ENCODE assay signal across 9 mouse cellular contexts in the genomic region with DNA sequence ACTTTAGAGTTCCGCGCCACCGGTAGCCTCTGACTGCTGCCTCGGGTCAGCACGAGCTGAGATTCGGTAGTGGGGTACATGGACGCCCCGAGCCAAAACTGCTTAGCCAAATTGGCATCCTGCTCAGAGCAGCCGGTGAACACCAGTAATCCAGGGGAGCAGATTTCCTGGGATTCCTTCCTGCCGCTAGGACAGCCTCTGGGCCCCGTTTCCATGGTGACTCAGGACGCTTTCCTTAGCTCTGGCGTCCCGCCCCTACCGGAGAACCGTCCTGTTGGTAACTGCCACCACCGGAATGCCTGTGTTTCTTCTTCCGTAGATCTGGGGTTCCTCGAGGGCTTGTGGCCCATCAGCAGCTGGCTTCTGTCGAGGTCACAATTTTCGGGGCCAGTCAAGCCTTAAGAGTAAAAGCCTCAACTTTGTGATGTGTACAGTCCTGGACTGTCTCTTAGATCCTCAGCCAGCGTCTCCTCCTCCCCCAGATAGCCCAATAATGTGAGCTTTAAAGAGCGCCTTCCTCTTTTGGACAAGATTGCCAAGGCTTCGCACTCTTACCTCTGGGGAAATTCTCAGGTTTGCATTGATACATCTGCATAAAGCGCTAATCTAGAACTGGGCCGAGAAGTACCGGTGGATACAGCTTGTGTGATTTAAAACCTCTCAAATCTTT. TPM values are rescaled to one million over a fixed set of nuclear protein-coding genes. Genes with fewer than 3 reads are reported as not detected.
A peak's percentile ranks its signal among the peaks of the same experiment; 100 is the strongest.
DNase-seq lines count a peak whose midpoint lies in the region; TF ChIP-seq lines count a peak whose summit lies in the region.
"Had no signal": no experiment of that assay in that cellular context is flagged by ENCODE, and none has a peak within 500 bp of the region (broad histone marks: within the 10 kb centered on the region; RNA-seq: fewer than 3 reads in every experiment).

A gene (minus strand): TSS at position 323 of the 670 bp plus-strand sequence.

- peak within 1 kb of the TSS; percentile 23 for H3ac ChIP-seq in myocyte (ENCODE audit: control insufficient read depth, insufficient read length)

- H3K4me1 ChIP-seq in liver, adult 2 months (ENCODE audit: control insufficient read depth, insufficient read depth, low read length) = peaks cover 2% of the 10 kb centered on the region; the same call in 1 of the 2 replicates

- 16% methylated on average over 27 of the region's 27 CpGs for WGBS in liver, adult 2 months

- intact Hi-C loops in left cerebral cortex, adult 2 months (cut with DNase I) = no loop called here

- H3K27ac ChIP-seq in left cerebral cortex, adult 2 months = no peak within 1 kb of the TSS
- H3K27ac ChIP-seq in liver, adult 2 months (replicated peaks; ENCODE audit: insufficient read depth, low read depth, low read length) = no peak within 1 kb of the TSS

- TF ChIP-seq POLR2A in liver, adult 2 months (IDR thresholded peaks at IDR 0.05; ENCODE audit: extremely low read depth, insufficient read depth, low read length) = no peak
- TF ChIP-seq POLR2A in myocyte (IDR thresholded peaks at IDR 0.05; ENCODE audit: insufficient read length, low read depth) = no peak

- H3K36me3 ChIP-seq in liver, adult 2 months (ENCODE audit: control insufficient read depth, insufficient read depth, low read length) = no peaks in the 10 kb centered on the region
- peaks cover 4% of the 10 kb centered on the region for H3K36me3 ChIP-seq in myocyte (ENCODE audit: control insufficient read depth, insufficient read depth)

- no peaks in the 10 kb centered on the region for H3K79me2 ChIP-seq in liver, adult 2 months (ENCODE audit: control insufficient read depth, insufficient read depth, low read length)
- no peaks in the 10 kb centered on the region for H3K79me2 ChIP-seq in myocyte (ENCODE audit: control insufficient read depth, insufficient read depth)

- H3K4me2 ChIP-seq in myocyte (ENCODE audit: low read depth) = peak within 1 kb of the TSS; percentile 60

- DNase-seq in left cerebral cortex, adult 2 months (ENCODE audit: extremely low spot score in 1 of 2, low spot score in 2 of 2) = peak; percentile 30 to 33
- DNase-seq in left cerebral cortex, adult 9 months (ENCODE audit: low spot score in 2 of 2) = no peak
- DNase-seq in cerebellum, postnatal 36 days = peak; percentile 45 to 52
- DNase-seq in heart, adult 8-10 months (ENCODE audit: low spot score) = peak; percentile 7
- peak; percentile 32 for DNase-seq in kidney, adult 11 months
- peak; percentile 12 for DNase-seq in liver, adult 2 months (ENCODE audit: extremely low read depth, low read depth, low spot score)
- no peak for DNase-seq in c-Kit-positive CD71-positive TER-119-positive erythroid progenitor cells, embryonic 14.5 days (ENCODE audit: low spot score)

- H3K4me3 ChIP-seq in left cerebral cortex, adult 2 months = no peak within 1 kb of the TSS
- H3K4me3 ChIP-seq in liver, adult 2 months (ENCODE audit: insufficient read depth, low read depth, low read length) = no peak within 1 kb of the TSS
- peak within 1 kb of the TSS; percentile 31 for H3K4me3 ChIP-seq in myocyte

- peaks cover 9% of the 10 kb centered on the region; the same call in 1 of the 2 replicates for H3K27me3 ChIP-seq in liver, adult 2 months (ENCODE audit: control insufficient read depth, insufficient read depth, low read length)
- H3K27me3 ChIP-seq in myocyte (ENCODE audit: control insufficient read depth, insufficient read depth, insufficient read length) = no peaks in the 10 kb centered on the region

- H3K9ac ChIP-seq in liver, adult 2 months (ENCODE audit: low read depth, low read length) = no peak within 1 kb of the TSS

- no peak; the same call in 1 of the 2 replicates for TF ChIP-seq CTCF in left cerebral cortex, adult 2 months (IDR thresholded peaks at IDR 0.05)
- TF ChIP-seq CTCF in liver, adult 2 months (IDR thresholded peaks at IDR 0.05; ENCODE audit: low read depth, low read length) = no peak

TF ChIP-seq in myocyte, 11 proteins besides CTCF, POLR2A, EP300 and RAD21:
- TF ChIP-seq SRF (IDR thresholded peaks at IDR 0.05; ENCODE audit: control insufficient read depth, insufficient read length, low read depth) = no peak
- no peak for TF ChIP-seq MYOG (IDR thresholded peaks at IDR 0.05; ENCODE audit: control insufficient read depth in 1 of 3, insufficient read depth in 1 of 3, insufficient read length in 2 of 3, low read depth in 2 of 3)
- no peak for TF ChIP-seq CEBPB (IDR thresholded peaks at IDR 0.05; ENCODE audit: insufficient read depth, poor library complexity, severe bottlenecking)
- no peak for TF ChIP-seq POLR2AphosphoS2 (IDR thresholded peaks at IDR 0.05; ENCODE audit: insufficient read length, low read depth)
- TF ChIP-seq TCF3 (IDR thresholded peaks at IDR 0.05; ENCODE audit: insufficient read length, low read depth) = no peak
- TF ChIP-seq USF1 (IDR thresholded peaks at IDR 0.05; ENCODE audit: low read depth) = no peak
- no peak for TF ChIP-seq TCF12 (IDR thresholded peaks at IDR 0.05; ENCODE audit: insufficient read depth, poor library complexity, severe bottlenecking)
- TF ChIP-seq MAX (IDR thresholded peaks at IDR 0.05; ENCODE audit: low read depth) = no peak
- no peak for TF ChIP-seq E2F4 (IDR thresholded peaks at IDR 0.05; ENCODE audit: insufficient read depth)
- TF ChIP-seq MYOD1 (IDR thresholded peaks at IDR 0.05; ENCODE audit: control insufficient read depth in 1 of 3, insufficient read length in 2 of 3, low read depth in 2 of 3) = no peak
- TF ChIP-seq REST (IDR thresholded peaks at IDR 0.05; ENCODE audit: insufficient read depth, insufficient read length) = no peak

RNA-seq across cellular contexts. Expression of the gene that starts here (rescaled TPM):
- total RNA-seq in left cerebral cortex, adult 2 months (2021) = not detected
- total RNA-seq in heart, adult 8-10 months (2022) = not detected
- total RNA-seq in liver, adult 2 months (2014; rRNA removed) = not detected in 2 replicates
- polyA plus RNA-seq in liver, adult 2 months (2012; rRNA removed) = not detected in 2 replicates
- polyA plus RNA-seq in myocyte (2012; fragmentation: generic; extraction: Trizol) = 2.4 TPM
- total RNA-seq: neutrophil, adult 5-6 weeks had no signal

Comparison
In these comparisons a context has a peak if more than half of its experiments do, and no peak if none do; other contexts are left out.
1. Peak in DNase-seq in left cerebral cortex, adult 2 months; RNA of the gene not detected or under 1 TPM.
2. Peak in DNase-seq in heart, adult 8-10 months; RNA of the gene not detected or under 1 TPM.
3. Peak in DNase-seq in liver, adult 2 months; RNA of the gene not detected or under 1 TPM.
4. DNase-seq: peak in cerebellum, postnatal 36 days (2 of 2) and kidney, adult 11 months (single experiment); none in left cerebral cortex, adult 9 months (0 of 2) and c-Kit-positive CD71-positive TER-119-positive erythroid progenitor cells, embryonic 14.5 days (single experiment).